Mouse (Mus musculus) hematopoietic multipotent progenitor cell, adult 10-12 weeks (in vitro differentiated cells): ENCODE measurements around the gene Vmn1r180. TPM values are rescaled to one million over a fixed set of nuclear protein-coding genes. Genes with fewer than 3 reads are reported as not detected.

Experiments used
- polyA plus RNA-seq: library from polyadenylated mRNA; stranded (reverse); fragments of >175 nt; gene quantifications from 2 replicates; pipeline ENCODE4 v1.2.3, GENCODE M21; 2012; ENCODE audit warnings: low replicate concordance

The Vmn1r180 gene
- polyA plus RNA-seq = not detected in 2 replicates

DNA sequence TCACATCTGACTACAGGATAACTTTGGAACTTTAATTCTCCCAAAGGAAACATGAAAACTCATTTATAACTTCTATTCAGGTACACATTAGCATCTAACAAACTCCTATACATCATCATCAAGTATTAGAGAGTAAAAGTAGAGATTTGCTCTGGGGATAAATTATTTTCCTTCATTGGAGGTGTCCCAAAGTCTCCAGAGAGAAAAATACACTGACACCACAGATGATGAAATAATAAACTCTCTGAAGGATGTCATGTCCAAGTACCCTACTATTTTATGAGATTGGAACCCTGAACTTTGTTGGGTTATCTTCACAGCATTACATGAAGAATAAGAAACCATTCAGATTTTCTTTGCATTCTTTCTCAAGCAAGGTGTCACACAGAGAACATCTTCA lies at the start of gene Vmn1r180:
Vmn1r180 (plus strand) TSS at position 301 of the 400 bp plus-strand sequence.

DNA sequence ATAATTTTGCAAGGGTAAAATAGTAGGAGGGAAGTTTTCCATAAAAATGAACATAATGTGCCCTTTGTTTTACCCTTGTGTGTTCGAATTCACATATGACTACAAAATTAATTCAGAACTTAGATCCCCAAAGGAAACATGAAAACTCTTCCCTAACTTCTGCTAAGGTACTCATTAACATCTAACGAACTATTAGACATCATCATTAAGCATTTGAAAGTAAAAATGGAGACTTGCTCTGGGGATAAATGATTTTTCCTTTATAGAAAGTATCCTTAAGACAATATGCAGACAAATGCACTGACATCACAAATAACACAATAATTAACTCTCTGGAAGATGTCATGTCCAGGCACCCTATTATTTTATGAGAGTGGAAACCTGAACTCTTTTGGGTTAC lies 23.8 kb upstream of the Vmn1r180 start, which contains the start of gene Vmn1r179:
Vmn1r179 (plus strand) TSS at position 301 of the 400 bp plus-strand sequence.

DNA sequence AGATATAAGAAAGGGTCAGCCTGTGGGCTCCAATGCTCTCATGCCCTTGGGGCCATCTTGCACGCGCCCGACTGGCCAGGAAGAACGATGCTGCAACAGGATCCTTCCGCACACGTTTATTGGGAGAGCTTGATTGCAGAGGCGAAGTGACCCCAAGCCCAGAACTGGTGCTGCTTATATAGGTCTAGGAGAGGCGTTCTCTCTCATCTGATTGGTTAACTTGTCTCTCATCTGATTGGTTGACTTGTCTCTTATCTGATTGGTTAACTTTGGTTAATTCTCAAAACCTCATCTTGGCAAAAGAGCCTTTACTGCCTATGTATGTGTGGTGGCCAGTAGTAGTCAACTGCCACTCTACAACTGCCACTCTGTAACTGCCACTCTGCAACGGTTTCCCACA lies 23.9 kb downstream of the Vmn1r180 start, which contains the start of gene Vmn1r181:
Vmn1r181 (plus strand) TSS at position 301 of the 400 bp plus-strand sequence.

DNA sequence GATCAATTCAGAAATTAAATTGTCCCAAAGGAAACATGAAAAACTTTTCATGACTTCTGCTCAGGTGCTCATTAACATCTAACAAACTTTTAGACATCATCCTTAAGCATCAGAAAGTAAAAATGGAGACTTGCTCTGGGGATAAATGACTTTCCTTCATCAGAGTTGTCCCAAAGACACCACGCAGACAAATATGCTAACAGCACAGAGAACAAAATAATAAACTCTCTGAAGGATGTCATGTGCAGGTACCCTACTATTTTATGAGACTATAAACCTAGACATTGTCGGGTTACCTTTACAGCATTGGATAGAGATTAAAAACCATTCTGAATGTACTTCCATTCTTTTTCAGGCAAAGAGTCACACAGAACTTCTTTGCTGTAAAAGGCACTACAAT lies 51.0 kb downstream of the Vmn1r180 start, which contains the start of gene V1rd19:
V1rd19 (plus strand) TSS at position 301 of the 400 bp plus-strand sequence.

Other genes with a start within 250 kb of the Vmn1r180 start
- gene Vmn1r173, start 249.9 kb upstream of the Vmn1r180 start, polyA plus RNA-seq = not detected in 2 replicates
- not detected in 2 replicates for gene Vmn1r174, start 198.4 kb upstream of the Vmn1r180 start, polyA plus RNA-seq
- gene Vmn1r175, start 140.0 kb upstream of the Vmn1r180 start, polyA plus RNA-seq = not detected in 2 replicates
- gene Vmn1r176, start 113.3 kb upstream of the Vmn1r180 start, polyA plus RNA-seq = not detected in 2 replicates
- not detected in 2 replicates for gene Vmn1r177, start 84.2 kb upstream of the Vmn1r180 start, polyA plus RNA-seq
- gene Vmn1r178, start 58.6 kb upstream of the Vmn1r180 start, polyA plus RNA-seq = not detected in 2 replicates
- gene Vmn1r179, start 23.7 kb upstream of the Vmn1r180 start, polyA plus RNA-seq = not detected in 2 replicates
- gene Vmn1r181, start 24.0 kb downstream of the Vmn1r180 start, polyA plus RNA-seq = not detected in 2 replicates
- not detected in 2 replicates for gene V1rd19, start 51.1 kb downstream of the Vmn1r180 start, polyA plus RNA-seq
- not detected in 2 replicates for gene Vmn1r183, start 102.6 kb downstream of the Vmn1r180 start, polyA plus RNA-seq
- 10.4 and 12.1 TPM in 2 replicates for gene Zfp180, start 131.3 kb downstream of the Vmn1r180 start, polyA plus RNA-seq
- gene Zfp112, start 161.7 kb downstream of the Vmn1r180 start, polyA plus RNA-seq = 0.14 and 0.28 TPM in 2 replicates
- gene Zfp235, start 183.5 kb downstream of the Vmn1r180 start, polyA plus RNA-seq = 0.65 and 0.89 TPM in 2 replicates
- gene Zfp114, start 224.4 kb downstream of the Vmn1r180 start, polyA plus RNA-seq = 0.27 and 0.54 TPM in 2 replicates